Mouse (Mus musculus) liver, adult 2 months (tissue): ENCODE results near the gene Map4. TPM values are rescaled to one million over a fixed set of nuclear protein-coding genes. Genes with fewer than 3 reads are reported as not detected.

ENCODE experiments used
- DNase-seq: peaks from one replicate; pipeline ENCODE4 v3.0.0-alpha.2; 2011; ENCODE audit warnings: low read depth, low spot score; ENCODE audit errors: extremely low read depth
- H3K27ac ChIP-seq: fragments of 200-500 bp; replicated peaks from 2 replicates; pipeline ENCODE4 v1.5.1; 2012; ENCODE audit warnings: low read depth, mild to moderate bottlenecking, control low read depth, inconsistent platforms, low read length; ENCODE audit not compliant: insufficient read depth
- H3K27me3 ChIP-seq: fragments of 200-500 bp; 2 replicates; pipeline ENCODE4 v1.6.1; 2012; ENCODE audit warnings: mild to moderate bottlenecking, moderate library complexity, low read length, inconsistent platforms; ENCODE audit not compliant: control insufficient read depth, insufficient read depth
- H3K36me3 ChIP-seq: fragments of 200-500 bp; 2 replicates; pipeline ENCODE4 v1.6.1; 2012; ENCODE audit warnings: low read length, inconsistent platforms; ENCODE audit not compliant: control insufficient read depth, insufficient read depth
- H3K4me1 ChIP-seq: fragments of 200-500 bp; 2 replicates; pipeline ENCODE4 v1.6.1; 2011; ENCODE audit warnings: low read length; ENCODE audit not compliant: control insufficient read depth, insufficient read depth
- H3K4me3 ChIP-seq: fragments of 200-500 bp; 2 replicates; pipeline ENCODE4 v1.5.1; 2011; ENCODE audit warnings: low read depth, mild to moderate bottlenecking, control low read depth, low read length, moderate library complexity; ENCODE audit not compliant: insufficient read depth
- H3K79me2 ChIP-seq: fragments of 200-500 bp; 2 replicates; pipeline ENCODE4 v1.6.1; 2012; ENCODE audit warnings: inconsistent platforms, mild to moderate bottlenecking, low read length, moderate library complexity; ENCODE audit not compliant: control insufficient read depth, insufficient read depth
- H3K9ac ChIP-seq: fragments of 200-500 bp; 2 replicates; pipeline ENCODE4 v1.6.1; 2012; ENCODE audit warnings: low read depth, mild to moderate bottlenecking, control low read depth, inconsistent platforms, low read length
- CTCF ChIP-seq: fragments of 200-500 bp; IDR thresholded peaks from 2 replicates; pipeline ENCODE4 v1.5.1; 2011; ENCODE audit warnings: low read depth, low read length, control low read depth
- POLR2A ChIP-seq: fragments of 200-500 bp; IDR thresholded peaks from 2 replicates; pipeline ENCODE4 v1.6.1; 2011; ENCODE audit warnings: low read length, control low read depth; ENCODE audit not compliant: insufficient read depth; ENCODE audit errors: extremely low read depth
- WGBS: fragments of 180-500 bp; shearing (Covaris S2); methylation state at CpG from one replicate; pipeline ENCODE4 v1.1.7; 2018; 5-methylcytosine and 5-hydroxymethylcytosine counted together
- polyA plus RNA-seq: library from polyadenylated mRNA; depleted of rRNA; stranded (reverse); fragments of >200 nt; gene quantifications from 2 replicates; pipeline ENCODE4 v1.2.3, GENCODE M21; 2012
- total RNA-seq: library from RNA; depleted of rRNA; stranded (reverse); fragments of >200 nt; gene quantifications from 2 replicates; pipeline ENCODE4 v1.2.3, GENCODE M21; 2014

The Map4 gene
- total and polyA plus RNA-seq, 2 experiments: 16.8 to 50.9 TPM

DNA sequence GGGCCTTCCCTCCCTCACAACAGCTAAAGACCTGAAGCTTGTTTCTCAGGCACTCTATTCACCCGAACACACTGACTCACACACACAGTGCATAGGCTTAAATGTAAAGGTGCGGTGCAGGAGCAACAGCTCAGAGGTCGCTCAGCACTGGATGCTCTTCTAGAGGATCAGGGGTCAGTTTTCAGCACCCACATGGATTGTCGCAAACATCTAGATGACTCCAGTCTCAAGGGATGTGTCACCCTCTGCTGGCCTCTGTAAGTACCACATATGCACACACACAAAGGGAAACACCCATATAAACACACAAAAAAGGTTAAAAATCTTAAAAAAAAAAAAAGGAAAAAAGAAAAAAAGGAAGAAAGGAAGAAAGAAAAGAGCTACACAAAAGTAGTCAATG lies 163.5 kb downstream of the Map4 start:
- TF ChIP-seq POLR2A (no peak), CTCF (no peak)
- Histone ChIP-seq H3K27me3 (no peaks in the 10 kb centered on the region), H3K27ac (no peak overlapping the region), H3K4me3 (no peak overlapping the region), H3K9ac (no peak overlapping the region), H3K79me2 (no peaks in the 10 kb centered on the region), H3K4me1 (no peaks in the 10 kb centered on the region), H3K36me3 (peaks cover 35% of the 10 kb centered on the region)
- 98% methylated on average over 4 of the region's 4 CpGs for WGBS
- no peak for DNase-seq

DNA sequence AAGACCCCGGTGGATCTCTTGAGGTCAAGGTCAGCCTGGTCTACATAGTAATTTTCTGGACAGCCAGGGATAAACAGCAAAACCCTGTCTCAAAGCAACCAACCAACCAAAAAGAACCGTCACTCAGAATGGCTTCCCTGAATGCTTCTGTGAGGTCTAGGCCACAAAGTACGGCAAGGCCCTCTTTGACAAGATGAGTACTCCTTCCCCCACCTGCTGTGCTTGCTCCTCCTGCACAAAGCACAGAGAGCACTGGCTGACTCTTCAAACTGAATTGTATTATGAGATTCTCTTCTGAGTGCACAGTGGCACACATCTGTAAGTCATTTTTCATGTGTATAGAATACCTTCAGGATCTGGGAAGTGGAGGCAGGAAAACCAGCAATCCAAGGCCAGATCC lies 166.5 kb downstream of the Map4 start:
- H3K4me1 ChIP-seq: no peaks in the 10 kb centered on the region
- no peaks in the 10 kb centered on the region for H3K27me3 ChIP-seq
- TF ChIP-seq POLR2A (no peak), CTCF (no peak)
- peaks cover 11% of the 10 kb centered on the region; the same call in 1 of the 2 replicates for H3K36me3 ChIP-seq
- H3K27ac ChIP-seq: no peak overlapping the region
- H3K79me2 ChIP-seq: peaks cover 3% of the 10 kb centered on the region; the same call in 1 of the 2 replicates
- no peak overlapping the region for H3K4me3 ChIP-seq
- WGBS: 96% methylated on average over 3 of the region's 3 CpGs
- DNase-seq: no peak
- no peak overlapping the region for H3K9ac ChIP-seq

GRCm38 (mm10) chr9:110100627-110101600 lies 169.7 kb downstream of the Map4 start:
- Histone ChIP-seq H3K27me3 (no peaks in the 10 kb centered on the region), H3K79me2 (peaks cover 3% of the 10 kb centered on the region; the same call in 1 of the 2 replicates), H3K36me3 (peaks cover 11% of the 10 kb centered on the region; the same call in 1 of the 2 replicates), H3K4me1 (no peaks in the 10 kb centered on the region), H3K9ac (peak overlapping the region; percentile 84), H3K4me3 (peak overlapping the region; percentile 93), H3K27ac (peak overlapping the region; percentile 37; the same call in 1 of the 2 replicates)
- DNase-seq: peak; percentile 70
- WGBS: 3% methylated on average over 41 of the region's 41 CpGs
- TF ChIP-seq CTCF (peak; percentile 97), POLR2A (peak; percentile 54; the same call in 1 of the 2 replicates)

- TF ChIP-seq CTCF (no peak), POLR2A (no peak)
- peak overlapping the region; percentile 92 for H3K4me3 ChIP-seq
- peaks cover 4% of the 10 kb centered on the region for H3K4me1 ChIP-seq
- DNase-seq: no peak
- 0 out of 2 replicates have a peak overlapping the region, but pooled peaks have one; percentile 1 for H3K27ac ChIP-seq
- peaks cover 7% of the 10 kb centered on the region; the same call in 1 of the 2 replicates for H3K36me3 ChIP-seq
- no peaks in the 10 kb centered on the region for H3K79me2 ChIP-seq
- H3K9ac ChIP-seq: peak overlapping the region; percentile 99
- H3K27me3 ChIP-seq: no peaks in the 10 kb centered on the region
- WGBS: 23% methylated on average over 10 of the region's 10 CpGs
These were observed 185.2 kb downstream of the Map4 start for GRCm38 (mm10) chr9:110116353-110116976.

DNA sequence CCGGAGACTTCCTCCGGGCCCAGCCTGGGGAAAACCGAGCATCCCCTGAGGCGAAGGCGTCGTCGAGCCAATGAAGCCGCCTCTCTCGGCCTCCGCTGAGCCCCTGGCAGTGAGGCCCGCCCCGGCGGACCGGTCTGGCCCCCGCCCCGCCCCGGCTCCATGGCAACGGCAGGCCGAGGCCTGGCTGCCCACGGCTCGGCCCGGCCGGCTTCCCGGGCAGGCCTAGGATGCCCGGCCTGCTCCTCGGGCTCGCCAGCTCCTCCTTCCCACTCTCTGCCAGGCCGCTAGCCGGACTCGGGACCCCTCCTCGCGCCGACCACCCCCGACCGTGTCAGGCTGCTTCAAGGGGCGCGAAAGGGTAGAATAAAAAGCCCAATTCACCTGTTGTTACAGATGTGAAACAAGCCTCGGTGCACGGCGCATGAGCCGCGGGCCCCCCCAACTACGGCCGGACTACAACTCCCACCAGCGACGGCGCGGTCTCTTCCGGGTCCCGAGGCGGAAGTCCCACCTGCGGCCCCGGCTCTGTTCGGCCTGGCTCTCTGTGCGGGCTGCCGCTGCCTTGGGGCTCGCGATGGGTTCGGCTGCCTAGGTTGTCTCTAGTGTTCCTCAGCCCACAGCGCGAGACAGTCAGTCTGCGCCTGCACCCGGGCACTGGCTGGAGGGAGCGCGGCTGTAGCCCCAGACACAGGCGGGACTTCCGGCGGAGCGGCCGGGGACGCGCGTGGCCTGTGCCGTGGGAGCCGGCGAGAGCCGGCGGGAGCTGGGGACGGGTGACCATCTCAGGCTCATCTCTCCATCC lies 185.9 kb downstream of the Map4 start, which contains the start of gene Smarcc1:
Gene Smarcc1, plus strand, starts transcription at position 732 of the 802 bp plus-strand sequence.
- 0 out of 2 replicates have a peak, but pooled peaks cover 4% of the 10 kb centered on the region for H3K36me3 ChIP-seq
- no peaks in the 10 kb centered on the region for H3K79me2 ChIP-seq
- H3K27ac ChIP-seq: peak within 1 kb of the TSS; percentile 96
- H3K27me3 ChIP-seq: no peaks in the 10 kb centered on the region
- TF ChIP-seq CTCF: no peak
- TF ChIP-seq POLR2A: 0 out of 2 replicates have a peak, but pooled peaks have one; percentile 64
- under 1% methylated on average over 78 of the region's 79 CpGs for WGBS
- H3K9ac ChIP-seq: peak within 1 kb of the TSS; percentile 99
- peak; percentile 77 for DNase-seq
- H3K4me1 ChIP-seq: peaks cover 4% of the 10 kb centered on the region
- H3K4me3 ChIP-seq: peak within 1 kb of the TSS; percentile 92
